Mouse (Mus musculus) CH12.LX (cell line): ENCODE data around the gene Zcchc8. TPM values are rescaled to one million over a fixed set of nuclear protein-coding genes. Genes with fewer than 3 reads are reported as not detected.

Source experiments
- DNase-seq: peaks from one replicate; pipeline ENCODE4 v3.0.0-alpha.2; 2013; ENCODE audit errors: extremely low read depth
- H3K27ac ChIP-seq: 2 replicates; pipeline ENCODE4 v1.5.1; 2012; ENCODE audit warnings: low read depth, mild to moderate bottlenecking, control low read depth, moderate library complexity; ENCODE audit not compliant: insufficient read depth
- H3K27me3 ChIP-seq: replicated peaks from 2 replicates; pipeline ENCODE3; 2012; ENCODE audit warnings: inconsistent platforms
- H3K36me3 ChIP-seq, 2 experiments: replicated peaks in 1 of 2; 2 replicates each; pipeline versions ENCODE3 to v1.6.1; 2012; ENCODE audit warnings: inconsistent platforms in 1 of 2, low read length in 1 of 2, mild to moderate bottlenecking in 1 of 2, mixed read lengths in 1 of 2, moderate library complexity in 1 of 2; ENCODE audit not compliant: control insufficient read depth in 1 of 2, insufficient read depth in 1 of 2
- H3K4me1 ChIP-seq, 2 experiments: 2 replicates each; pipeline ENCODE4 v1.6.1; 2012; ENCODE audit warnings: inconsistent platforms in 1 of 2, moderate library complexity in 1 of 2; ENCODE audit not compliant: insufficient read depth in 2 of 2, control insufficient read depth in 1 of 2
- H3K4me2 ChIP-seq: 2 replicates; pipeline ENCODE4 v1.6.1; 2012; ENCODE audit warnings: low read depth, mild to moderate bottlenecking, control low read depth; ENCODE audit not compliant: poor library complexity, insufficient read depth, severe bottlenecking
- H3K4me3 ChIP-seq, 3 experiments: fragments of 150-350 bp in 1 of 3; sonication (generic) in 1 of 3; replicated peaks in 1 of 3; 2 replicates each; pipeline versions ENCODE3 to v1.5.1; 2011 to 2012; ENCODE audit warnings: low read depth in 2 of 3, low read length in 2 of 3, mild to moderate bottlenecking in 2 of 3, moderate library complexity in 2 of 3, control low read depth in 1 of 3, improper control_type of control experiment in 1 of 3, inconsistent platforms in 1 of 3, mixed read lengths in 1 of 3; ENCODE audit not compliant: poor library complexity in 1 of 3
- H3K79me2 ChIP-seq: replicated peaks from 2 replicates; pipeline ENCODE4 v1.6.1; 2012; ENCODE audit warnings: mild to moderate bottlenecking, moderate library complexity; ENCODE audit not compliant: control insufficient read depth, poor library complexity, insufficient read depth, severe bottlenecking; ENCODE audit errors: extremely low read depth
- H3K9ac ChIP-seq: 2 replicates; pipeline ENCODE4 v1.6.1; 2012; ENCODE audit warnings: low read depth, mild to moderate bottlenecking, control low read depth, moderate library complexity; ENCODE audit not compliant: insufficient read depth
- H3K9me3 ChIP-seq: replicated peaks from 2 replicates; pipeline ENCODE3; 2012; ENCODE audit warnings: low read length, inconsistent platforms, mixed read lengths
- E2F4 ChIP-seq: IDR thresholded peaks from 2 replicates; pipeline ENCODE4 v1.6.1; 2011; ENCODE audit warnings: low read depth, low read length, improper control_type of control experiment; ENCODE audit not compliant: insufficient replicate concordance
- EP300 ChIP-seq: IDR thresholded peaks from 2 replicates; pipeline ENCODE4 v1.6.1; 2011; ENCODE audit warnings: low read length, improper control_type of control experiment
- IRF4 ChIP-seq: IDR thresholded peaks from 2 replicates; pipeline ENCODE4 v1.6.1; 2014; ENCODE audit warnings: low read depth, mild to moderate bottlenecking, inconsistent platforms, low read length, improper control_type of control experiment
- JUN ChIP-seq: IDR thresholded peaks from 2 replicates; pipeline ENCODE4 v1.6.1; 2011; ENCODE audit warnings: low read depth, mild to moderate bottlenecking, low read length, improper control_type of control experiment, moderate library complexity; ENCODE audit not compliant: insufficient read depth
- MAFK ChIP-seq: IDR thresholded peaks from 2 replicates; pipeline ENCODE4 v1.6.1; 2011; ENCODE audit warnings: low read length, improper control_type of control experiment; ENCODE audit not compliant: insufficient replicate concordance
- MAX ChIP-seq: IDR thresholded peaks from 2 replicates; pipeline ENCODE4 v1.6.1; 2011; ENCODE audit warnings: low read length, improper control_type of control experiment
- MAZ ChIP-seq: IDR thresholded peaks from 2 replicates; pipeline ENCODE4 v1.6.1; 2012; ENCODE audit warnings: low read depth, mild to moderate bottlenecking, inconsistent platforms, low read length, improper control_type of control experiment, moderate library complexity
- MEF2A ChIP-seq: IDR thresholded peaks from 2 replicates; pipeline ENCODE4 v1.6.1; 2014; ENCODE audit warnings: low read depth, mild to moderate bottlenecking, inconsistent platforms, low read length, improper control_type of control experiment, borderline replicate concordance
- MYC ChIP-seq: IDR thresholded peaks from 2 replicates; pipeline ENCODE4 v1.6.1; 2011; ENCODE audit warnings: low read depth, mild to moderate bottlenecking, improper control_type of control experiment, low read length
- NELFE ChIP-seq: IDR thresholded peaks from 2 replicates; pipeline ENCODE4 v1.6.1; 2011; ENCODE audit warnings: low read depth, low read length, improper control_type of control experiment
- NRF1 ChIP-seq: IDR thresholded peaks from 2 replicates; pipeline ENCODE4 v1.6.1; 2014; ENCODE audit warnings: low read depth, mild to moderate bottlenecking, inconsistent platforms, low read length, improper control_type of control experiment, moderate library complexity
- POLR2AphosphoS2 ChIP-seq: IDR thresholded peaks from 2 replicates; pipeline ENCODE4 v1.6.1; 2011; ENCODE audit warnings: low read depth, low read length, improper control_type of control experiment
- SIN3A ChIP-seq: IDR thresholded peaks from 2 replicates; pipeline ENCODE4 v1.6.1; 2012; ENCODE audit warnings: low read length, improper control_type of control experiment, inconsistent platforms
- SMC3 ChIP-seq: IDR thresholded peaks from 2 replicates; pipeline ENCODE4 v1.6.1; 2011; ENCODE audit warnings: low read depth, low read length, improper control_type of control experiment
- TBP ChIP-seq: conservative IDR thresholded peaks from 2 replicates; pipeline ENCODE4 v1.6.1; 2011; ENCODE audit warnings: low read depth, low read length, improper control_type of control experiment
- TCF12 ChIP-seq: IDR thresholded peaks from 2 replicates; pipeline ENCODE4 v1.6.1; 2014; ENCODE audit warnings: low read depth, mild to moderate bottlenecking, inconsistent platforms, low read length, improper control_type of control experiment
- UBTF ChIP-seq: IDR thresholded peaks from 2 replicates; pipeline ENCODE4 v1.6.1; 2012; ENCODE audit warnings: low read depth, mild to moderate bottlenecking, inconsistent platforms, low read length, improper control_type of control experiment, moderate library complexity
- USF1 ChIP-seq: IDR thresholded peaks from 2 replicates; pipeline ENCODE4 v1.6.1; 2014; ENCODE audit warnings: low read depth, mild to moderate bottlenecking, inconsistent platforms, low read length, improper control_type of control experiment
- USF2 ChIP-seq: conservative IDR thresholded peaks from 2 replicates; pipeline ENCODE4 v1.6.1; 2011; ENCODE audit warnings: low read depth, low read length, improper control_type of control experiment
- ZKSCAN1 ChIP-seq: IDR thresholded peaks from 2 replicates; pipeline ENCODE4 v1.6.1; 2012; ENCODE audit warnings: low read depth, inconsistent platforms, low read length, improper control_type of control experiment, borderline replicate concordance
- ZMIZ1 ChIP-seq: IDR thresholded peaks from 2 replicates; pipeline ENCODE4 v1.6.1; 2012; ENCODE audit warnings: low read depth, mild to moderate bottlenecking, inconsistent platforms, low read length, improper control_type of control experiment
- dilution Hi-C: fragments of 300-500 bp; cut with MboI; formaldehyde crosslinking; loops from 2 replicates; pipeline ENCODE4 v1.14.3; 2020; ENCODE audit warnings: low sequenced_read_pairs; ENCODE audit not compliant: extremely low pct_unique_long_range_greater_than_20kb, extremely low pct_ligation_motif_present
- in situ Hi-C: fragments of 300-500 bp; cut with MboI; formaldehyde crosslinking; loops from 3 replicates; pipeline ENCODE4 v1.14.3; 2019; ENCODE audit warnings: low sequenced_read_pairs, low pct_ligation_motif_present, low pct_unique_long_range_greater_than_20kb, mixed read lengths
- polyA plus RNA-seq: library from polyadenylated mRNA; unstranded; fragments of >175 nt; gene quantifications from 2 replicates; pipeline ENCODE4 v1.2.1, GENCODE M21; 2012; ENCODE audit warnings: low read depth; ENCODE audit not compliant: insufficient read length
- total RNA-seq, 2 experiments: library from RNA; depleted of rRNA; stranded (reverse); fragments of 300-350 nt in 1 of 2; fragments of >200 nt in 1 of 2; gene quantifications; 2 replicates each; pipeline ENCODE4 v1.2.3; 2012 to 2014

Gene Zcchc8
- total and polyA plus RNA-seq, 3 experiments = 15.2 to 77.2 (median 24.4) TPM

DNA sequence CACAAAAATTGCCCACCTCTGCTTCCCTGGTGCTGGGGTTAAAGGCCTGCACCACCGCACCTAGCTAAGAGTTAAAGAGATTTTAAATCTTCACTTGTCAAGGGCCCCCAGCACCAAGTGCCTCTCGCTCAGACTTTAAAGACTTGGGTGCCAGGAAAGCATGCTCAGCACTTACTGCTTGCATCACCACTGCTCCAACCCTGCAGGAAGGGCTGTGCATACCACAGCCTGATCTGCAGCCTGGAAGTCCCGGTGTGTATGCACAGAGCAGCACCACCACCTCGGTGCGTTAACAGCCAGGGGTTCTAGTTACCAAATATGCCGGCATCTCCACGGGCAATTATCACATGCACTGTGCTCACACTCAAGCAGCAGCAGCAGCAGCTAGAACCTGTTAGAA lies 63.2 kb downstream of the Zcchc8 start:
- no peak for DNase-seq
- Histone ChIP-seq H3K27ac (no peak overlapping the region), H3K79me2 (peaks cover 6% of the 10 kb centered on the region), H3K4me2 (no peak overlapping the region), H3K4me1 (peaks cover 7 to 23% of the 10 kb centered on the region in 2 experiments), H3K9ac (no peak overlapping the region), H3K9me3 (no peaks in the 10 kb centered on the region), H3K4me3 (no peak overlapping the region), H3K36me3 (peaks cover 16 to 50% of the 10 kb centered on the region in 2 experiments), H3K27me3 (no peaks in the 10 kb centered on the region)
- in situ Hi-C loops (no loop called here), dilution Hi-C loops (no loop called here)
- TF ChIP-seq EP300 = no peak
- no peak for TF ChIP-seq POLR2AphosphoS2
- no peak for TF ChIP-seq USF2
- no peak for TF ChIP-seq MAX
- no peak for TF ChIP-seq SIN3A
- no peak for TF ChIP-seq MAZ
- no peak for TF ChIP-seq SMC3
- TF ChIP-seq NELFE = no peak
- no peak for TF ChIP-seq ZMIZ1
- no peak for TF ChIP-seq UBTF
- TF ChIP-seq E2F4 = no peak
- no peak for TF ChIP-seq ZKSCAN1
- TF ChIP-seq TCF12 = no peak
- TF ChIP-seq JUN = no peak
- TF ChIP-seq MYC = no peak
- TF ChIP-seq IRF4 = no peak
- TF ChIP-seq TBP = no peak
- no peak for TF ChIP-seq USF1
- no peak for TF ChIP-seq MAFK
- no peak for TF ChIP-seq NRF1

DNA sequence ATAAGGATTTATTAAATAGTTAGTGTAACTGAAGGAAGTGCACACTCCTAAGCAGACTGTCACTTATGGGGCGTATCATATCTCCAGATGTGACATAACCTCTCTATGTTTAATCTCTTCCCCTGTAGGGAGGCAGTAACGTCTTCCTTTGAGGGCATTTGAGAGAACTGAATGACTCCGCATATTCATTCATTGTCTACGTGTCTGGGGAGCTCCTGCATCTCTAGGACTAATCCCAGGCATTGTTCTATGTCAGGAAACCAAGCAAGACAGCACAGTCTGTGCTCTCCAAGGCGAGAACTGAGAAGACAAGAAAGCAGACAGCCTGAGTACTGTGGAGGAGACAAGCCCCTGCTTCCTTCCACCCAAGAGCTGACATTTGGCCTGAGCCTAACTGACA lies 66.0 kb downstream of the Zcchc8 start:
- Histone ChIP-seq H3K27me3 (no peaks in the 10 kb centered on the region), H3K79me2 (no peaks in the 10 kb centered on the region; the same call in none of the 2 replicates), H3K4me2 (no peak overlapping the region), H3K9me3 (no peaks in the 10 kb centered on the region), H3K36me3 (peaks cover 19 to 59% of the 10 kb centered on the region in 2 experiments), H3K4me3 (no peak overlapping the region), H3K27ac (no peak overlapping the region), H3K4me1 (peaks cover 0 to 5% of the 10 kb centered on the region in 2 experiments; a peak in 2 of 4 replicates), H3K9ac (no peak overlapping the region)
- no peak for TF ChIP-seq MAZ
- TF ChIP-seq MEF2A = no peak
- TF ChIP-seq ZKSCAN1 = no peak
- TF ChIP-seq ZMIZ1 = no peak
- dilution Hi-C loops = no loop called here
- in situ Hi-C loops = no loop called here
- DNase-seq = no peak
